Mouse (Mus musculus) ovary, adult 18-20 months (tissue): ENCODE measurements around the gene Tcerg1l.

Experiments
- DNase-seq: peaks from one replicate; pipeline ENCODE4 v3.0.0; 2022; ENCODE audit warnings: low spot score, mixed read lengths

Tcerg1l gene

GRCm38 (mm10) chr7:138397485-138398181, at the start of gene Tcerg1l:
Tcerg1l (minus strand) TSS chr7:138397730.
- no peak for DNase-seq

DNA sequence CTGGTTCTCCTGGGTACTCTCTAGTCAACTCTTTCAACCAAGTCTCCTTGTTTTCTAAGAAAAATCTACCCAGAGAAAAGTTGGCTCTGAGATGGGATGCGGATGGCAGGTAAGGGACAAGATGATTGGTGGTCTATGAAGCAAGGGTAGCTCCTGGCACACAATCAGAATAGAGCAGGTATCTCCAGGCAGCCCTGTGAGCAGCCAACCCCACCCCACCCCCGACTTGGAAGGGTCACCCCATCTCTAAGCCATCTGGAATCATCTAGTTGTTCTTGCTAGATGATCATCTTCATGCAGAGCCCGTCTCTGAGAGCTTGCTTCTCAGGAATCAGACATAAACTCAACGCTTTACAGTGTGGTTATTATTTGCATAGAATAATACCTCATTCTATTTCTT, 44.6 kb upstream of the Tcerg1l start:
- no peak for DNase-seq

GRCm38 (mm10) chr7:138432541-138432940, 35.0 kb upstream of the Tcerg1l start:
- no peak for DNase-seq

DNA sequence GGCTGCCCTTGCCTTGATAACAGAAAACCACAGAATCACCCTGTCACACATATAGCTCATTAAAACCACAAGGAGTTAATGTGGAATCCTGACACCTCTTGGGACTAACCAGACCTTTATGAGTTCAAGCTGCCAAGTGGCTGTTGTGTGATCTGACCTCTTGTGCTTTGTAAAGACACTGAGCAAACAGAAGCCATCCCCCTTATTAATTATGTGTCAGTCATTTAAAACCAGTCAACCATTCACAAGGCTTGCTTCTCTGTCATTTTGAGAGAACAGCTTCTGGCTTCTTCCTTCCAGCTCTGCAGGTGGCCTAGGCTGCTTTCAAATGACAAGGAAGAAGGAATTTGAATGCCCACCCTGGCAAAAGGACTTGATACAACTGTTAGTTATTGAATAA, 33.9 kb upstream of the Tcerg1l start:
- DNase-seq = no peak

- DNase-seq = no peak
Observed at GRCm38 (mm10) chr7:138429916-138430315, 32.4 kb upstream of the Tcerg1l start.

- DNase-seq = no peak
Observed at GRCm38 (mm10) chr7:138428826-138429225, 31.3 kb upstream of the Tcerg1l start.

DNA sequence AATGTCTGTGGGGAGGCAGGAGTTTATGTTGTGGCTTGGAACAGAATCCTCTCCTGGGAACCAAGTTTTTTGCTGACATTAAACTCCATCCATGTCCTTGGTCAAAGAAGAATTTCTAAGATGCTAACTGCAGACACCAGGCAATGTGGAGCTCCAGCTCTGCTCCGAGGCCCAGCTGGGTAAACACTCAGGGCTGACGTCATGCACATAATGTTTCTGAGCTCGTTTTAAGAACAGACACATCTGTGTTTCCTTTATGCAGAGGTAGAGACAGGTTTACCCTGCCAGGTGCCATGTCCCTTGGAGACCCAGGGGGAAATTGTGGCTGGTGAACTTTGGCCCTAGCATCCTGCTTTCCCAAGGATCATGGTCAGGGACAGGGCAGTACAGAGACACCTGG, 29.9 kb upstream of the Tcerg1l start:
- DNase-seq = no peak

- DNase-seq = no peak
Observed at GRCm38 (mm10) chr7:138413496-138413895, 16.0 kb upstream of the Tcerg1l start.

DNA sequence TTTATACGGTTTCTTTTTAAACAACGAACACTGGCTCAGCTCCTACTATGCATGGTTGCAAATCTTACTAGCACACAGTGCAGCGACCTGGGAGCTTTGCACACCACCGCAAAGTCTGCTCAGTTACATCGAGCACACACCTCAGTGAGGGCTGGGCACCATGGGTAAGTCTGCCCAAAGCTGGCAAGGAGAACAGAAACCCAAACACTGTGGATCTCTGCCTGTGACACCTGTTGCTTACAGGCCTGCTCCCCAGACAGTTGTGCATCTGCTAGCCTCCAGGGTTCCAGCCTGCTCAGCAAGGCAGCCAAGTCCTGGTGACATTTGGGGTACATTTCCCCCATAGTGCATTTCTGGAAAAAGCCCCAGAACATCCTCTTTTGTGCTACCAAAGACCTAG, 4.1 kb upstream of the Tcerg1l start:
- no peak for DNase-seq

DNA sequence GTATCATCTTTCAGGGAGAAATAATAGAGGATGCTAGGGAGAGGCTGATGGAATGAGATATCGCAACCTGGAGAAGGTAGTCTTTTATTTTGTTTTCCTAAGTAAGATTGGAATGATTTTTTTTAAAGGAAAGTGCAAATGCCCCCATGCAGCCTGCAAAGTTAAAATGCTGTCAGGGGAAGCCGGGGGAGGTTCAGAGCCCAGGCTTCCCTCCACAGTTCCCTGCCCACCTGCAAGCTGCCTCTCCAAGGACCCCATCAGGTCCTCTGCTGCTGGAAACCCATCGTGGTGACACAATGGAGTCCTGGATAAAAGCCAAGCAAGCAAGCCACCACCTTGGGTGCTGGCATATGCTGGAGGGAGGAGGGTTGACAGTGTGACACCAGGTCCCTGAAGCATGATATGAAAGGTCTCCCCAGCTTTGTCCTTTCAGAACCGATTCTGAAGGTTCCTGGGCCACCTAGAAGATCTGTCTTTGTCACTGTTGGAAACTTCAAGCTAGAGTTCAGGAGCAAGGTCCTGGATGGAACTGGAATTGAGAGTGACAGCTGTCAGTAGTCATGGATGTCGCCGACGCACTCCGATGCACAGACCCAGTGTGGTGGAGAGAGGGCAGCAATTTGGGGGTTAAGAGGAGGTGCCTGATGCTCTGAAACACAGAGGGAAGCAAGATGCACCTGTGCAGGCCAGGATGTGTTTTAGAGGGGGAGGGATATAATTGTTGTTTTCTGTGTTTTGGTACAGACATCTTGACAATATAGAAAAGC, 3.2 kb upstream of the Tcerg1l start:
- no peak for DNase-seq

GRCm38 (mm10) chr7:138398182-138398793, 758 bp upstream of the Tcerg1l start:
- no peak for DNase-seq

DNA sequence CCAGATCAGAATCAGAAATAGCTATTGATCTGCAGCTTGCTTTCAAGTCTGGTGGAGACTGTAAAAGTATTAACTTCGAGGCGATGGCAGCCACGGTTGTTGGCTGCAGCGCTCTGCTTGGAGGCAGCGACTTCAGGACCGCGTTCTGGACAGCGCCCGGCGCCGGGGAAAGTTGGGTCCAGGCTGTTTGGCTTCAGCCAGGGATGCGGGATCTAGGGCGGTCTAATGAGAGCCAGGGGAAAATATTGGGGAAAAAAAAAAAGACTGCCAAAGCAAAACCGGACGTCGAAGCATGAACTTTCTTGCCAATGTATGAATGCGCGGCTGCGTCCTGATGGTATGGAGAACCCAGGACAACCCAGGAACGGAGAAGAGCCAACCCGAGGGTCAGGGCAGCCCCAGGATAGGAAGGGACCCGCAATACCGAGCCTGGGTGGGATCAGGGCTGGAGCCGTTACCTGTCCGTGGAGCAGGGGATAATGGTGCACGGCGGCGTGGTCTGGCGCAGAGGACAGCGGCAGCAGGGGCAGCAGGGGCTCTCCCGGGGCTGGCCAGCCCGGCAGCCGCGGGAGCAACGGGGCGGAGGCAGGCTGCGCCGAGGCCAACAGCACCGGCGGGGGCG, 556 bp downstream of the Tcerg1l start:
- no peak for DNase-seq

DNA sequence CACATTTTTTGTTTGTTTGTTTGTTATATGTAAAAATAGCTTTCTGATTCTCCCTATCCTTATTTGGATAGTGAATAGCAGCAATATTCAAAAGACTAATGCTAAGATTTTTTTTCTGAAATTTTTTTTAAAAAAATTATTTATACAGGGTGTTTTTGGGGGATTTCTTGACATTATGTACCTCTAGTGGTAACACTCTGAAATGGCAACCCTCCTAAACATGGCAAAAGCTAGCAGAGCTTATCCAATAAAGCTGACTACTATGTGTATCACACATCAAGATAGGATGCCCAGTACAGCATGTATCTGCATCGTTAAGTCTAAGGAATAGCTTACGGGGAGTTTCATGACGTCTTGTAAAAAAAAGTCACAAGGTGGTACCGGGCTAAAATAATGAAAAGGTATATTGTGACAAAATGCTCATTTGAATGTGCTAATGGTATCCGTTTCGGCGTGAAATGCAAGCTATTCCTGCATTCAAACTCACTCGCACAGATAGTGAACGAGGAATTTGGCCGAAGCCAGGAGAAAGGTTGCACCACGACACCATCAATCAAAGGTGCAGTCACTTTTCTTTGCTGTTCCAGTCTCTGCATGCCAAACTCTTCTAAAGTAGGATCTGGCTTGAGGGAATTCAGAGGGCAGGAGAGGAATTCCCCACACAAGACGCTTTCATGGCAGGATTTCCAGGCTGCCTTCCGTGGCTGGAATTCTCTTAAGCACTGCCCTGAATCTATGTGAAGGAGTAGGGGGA, 1.2 kb downstream of the Tcerg1l start:
- DNase-seq = no peak

DNA sequence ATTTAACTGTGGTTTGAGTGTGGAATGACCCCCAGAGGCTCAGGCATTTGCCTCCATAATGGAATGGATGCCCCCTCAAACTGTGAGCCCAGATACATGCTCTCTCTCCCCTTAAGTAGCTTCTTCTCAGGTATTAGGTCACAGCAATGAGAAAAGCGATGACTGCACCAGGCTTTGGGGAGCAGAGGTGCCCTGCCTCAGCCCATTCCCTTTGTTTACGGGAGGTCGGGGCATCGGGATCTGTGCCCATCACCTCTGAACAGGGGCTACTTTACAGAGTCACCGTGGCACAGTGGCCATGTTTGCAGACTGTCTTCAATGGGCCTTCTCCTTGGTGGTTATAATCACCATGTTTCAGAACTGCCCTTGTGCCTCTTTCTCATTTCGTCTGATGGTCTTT, 7.6 kb downstream of the Tcerg1l start:
- no peak for DNase-seq

GRCm38 (mm10) chr7:138389071-138389470, 8.5 kb downstream of the Tcerg1l start:
- no peak for DNase-seq

GRCm38 (mm10) chr7:138379221-138379620, 18.3 kb downstream of the Tcerg1l start:
- no peak for DNase-seq

DNA sequence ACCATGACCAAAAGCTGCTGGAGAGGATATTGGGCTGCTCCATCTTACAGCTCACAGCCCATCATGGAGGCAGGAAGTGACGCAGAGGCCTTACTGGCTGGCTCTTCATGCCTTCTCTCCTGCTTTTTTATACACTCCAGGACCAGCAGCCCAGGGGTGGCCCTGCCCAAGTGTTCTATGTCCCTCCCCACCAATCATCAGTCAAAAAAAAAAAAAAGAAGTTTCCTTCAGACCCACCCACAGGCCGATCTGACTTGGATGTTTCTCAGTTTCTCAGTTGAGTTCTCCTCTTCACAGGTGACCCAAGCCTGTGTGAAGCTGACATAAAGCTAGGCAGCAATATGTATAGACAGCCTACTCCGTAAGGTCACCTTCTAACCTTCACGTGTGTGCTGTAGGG, 19.0 kb downstream of the Tcerg1l start:
- DNase-seq = no peak

GRCm38 (mm10) chr7:138375573-138375972, 22.0 kb downstream of the Tcerg1l start:
- no peak for DNase-seq

DNA sequence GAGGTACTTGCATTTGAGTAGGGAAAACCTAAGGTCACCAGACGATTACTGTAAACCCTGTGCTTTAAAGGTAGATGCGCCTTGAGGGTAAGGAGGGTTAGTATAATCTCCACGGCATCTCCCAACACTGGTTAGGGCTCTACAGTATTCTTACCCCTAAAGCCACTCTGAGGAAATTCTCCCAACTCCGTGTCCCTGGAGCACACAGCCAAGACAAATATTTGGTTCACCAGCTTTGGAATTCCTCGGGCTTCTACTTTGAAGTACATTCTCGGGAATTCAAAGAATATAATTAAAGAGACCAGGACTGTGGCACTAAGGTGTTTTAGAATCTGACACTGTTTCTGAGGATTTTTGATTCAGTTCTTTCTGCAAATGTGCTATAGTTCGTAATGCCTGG, 23.2 kb downstream of the Tcerg1l start:
- no peak for DNase-seq

DNA sequence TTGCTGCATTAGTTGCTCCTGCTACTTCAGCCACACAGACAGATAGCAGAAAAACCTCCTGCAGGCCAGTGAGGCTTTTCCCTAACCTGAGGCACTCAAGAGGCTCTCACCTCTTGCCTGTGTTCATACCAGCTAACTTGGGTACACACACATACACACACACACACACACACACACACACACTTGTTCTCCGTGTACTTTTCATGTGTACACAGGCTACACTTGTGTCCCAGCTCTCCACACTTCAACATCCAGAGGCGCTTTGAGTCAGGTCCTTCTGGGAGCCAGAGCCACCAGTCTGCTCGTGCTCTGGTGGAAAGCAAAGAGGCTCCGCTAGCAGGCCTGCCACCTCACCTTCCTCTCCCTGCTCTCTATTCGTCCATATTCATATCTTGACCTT, 24.0 kb downstream of the Tcerg1l start:
- no peak for DNase-seq

DNA sequence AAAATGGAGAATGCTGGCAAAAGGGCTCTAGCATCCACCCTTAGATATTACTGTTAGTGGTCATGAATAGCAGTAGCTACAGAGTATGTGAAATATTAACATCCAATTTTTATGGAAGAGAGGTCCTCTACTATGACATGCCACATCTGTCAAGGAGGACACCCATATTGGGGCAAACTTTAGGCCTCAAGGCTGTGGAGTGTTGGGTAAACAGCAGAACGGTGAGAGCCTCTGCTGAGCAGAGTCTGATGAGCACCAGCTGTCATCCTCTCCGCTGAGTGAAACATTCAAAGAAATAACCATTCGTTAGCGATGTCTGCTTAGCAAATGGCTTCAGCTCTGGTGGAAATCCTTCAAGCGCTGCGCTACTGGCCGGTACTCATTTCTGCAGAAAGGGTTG, 30.0 kb downstream of the Tcerg1l start:
- no peak for DNase-seq

DNA sequence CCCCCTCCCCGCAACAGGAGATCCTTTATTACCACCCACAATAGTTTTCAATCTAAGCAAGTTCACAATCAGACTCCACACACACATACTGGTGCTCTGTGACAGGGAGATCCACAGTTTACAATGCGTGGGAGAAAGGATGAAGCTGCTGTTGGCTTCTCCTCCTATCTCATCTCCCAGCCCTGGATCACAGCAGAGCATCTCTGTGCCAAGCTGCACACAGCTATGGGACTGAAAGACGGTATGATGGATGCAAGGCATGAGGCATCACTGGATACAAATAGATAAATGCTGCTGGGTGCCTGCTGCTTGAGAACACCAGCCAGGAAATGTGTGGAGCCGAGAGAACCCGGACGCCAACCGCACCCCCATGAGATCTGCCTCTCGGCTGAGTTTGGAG, 32.0 kb downstream of the Tcerg1l start:
- DNase-seq = no peak
